Mouse (Mus musculus): ENCODE data around the gene Clstn2. TPM values are rescaled to one million over a fixed set of nuclear protein-coding genes. Genes with fewer than 3 reads are reported as not detected.

The Clstn2 gene
- polyA plus RNA-seq, 1 experiment from 2014 or later, result 2.4 TPM

GRCm38 (mm10) chr9:97629180-97629579 is 403.8 kb downstream of the Clstn2 start:
- Histone ChIP-seq H3K27me3 (no peaks in the 10 kb centered on the region), H3K4me2 (no peak overlapping the region), H3K27ac (no peak overlapping the region), H3K9me3 (no peaks in the 10 kb centered on the region), H3K4me3 (replicated peaks) (no peak overlapping the region), H3K4me1 (replicated peaks) (no peaks in the 10 kb centered on the region), H3K9ac (replicated peaks) (no peak overlapping the region), H3K36me3 (no peaks in the 10 kb centered on the region)
- ATAC-seq (ENCODE audit: insufficient number of reproducible peaks, insufficient read depth, low FRiP score, low TSS enrichment, low read depth), result no peak
- WGBS, result 41% methylated on average over 3 of the region's 3 CpGs

GRCm38 (mm10) chr9:97628361-97628908 is 404.5 kb downstream of the Clstn2 start:
- H3K9me3 ChIP-seq, result no peaks in the 10 kb centered on the region
- H3K27ac ChIP-seq, result no peak overlapping the region
- H3K27me3 ChIP-seq, result no peaks in the 10 kb centered on the region
- no peak overlapping the region for H3K9ac ChIP-seq (replicated peaks)
- no peak for ATAC-seq (ENCODE audit: insufficient number of reproducible peaks, insufficient read depth, low FRiP score, low TSS enrichment, low read depth)
- H3K36me3 ChIP-seq, result no peaks in the 10 kb centered on the region
- WGBS, result 74% methylated on average over 6 of the region's 6 CpGs
- H3K4me1 ChIP-seq (replicated peaks), result no peaks in the 10 kb centered on the region
- no peak overlapping the region for H3K4me3 ChIP-seq (replicated peaks)
- no peak overlapping the region for H3K4me2 ChIP-seq

GRCm38 (mm10) chr9:97627916-97628315 is 405.1 kb downstream of the Clstn2 start:
- H3K27ac ChIP-seq, result no peak overlapping the region
- H3K36me3 ChIP-seq, result no peaks in the 10 kb centered on the region
- WGBS, result 93% methylated on average over 3 of the region's 3 CpGs
- H3K4me1 ChIP-seq (replicated peaks), result no peaks in the 10 kb centered on the region
- no peaks in the 10 kb centered on the region for H3K27me3 ChIP-seq
- H3K9me3 ChIP-seq, result no peaks in the 10 kb centered on the region
- H3K9ac ChIP-seq (replicated peaks), result no peak overlapping the region
- H3K4me2 ChIP-seq, result no peak overlapping the region
- ATAC-seq (ENCODE audit: insufficient number of reproducible peaks, insufficient read depth, low FRiP score, low TSS enrichment, low read depth), result no peak
- no peak overlapping the region for H3K4me3 ChIP-seq (replicated peaks)

- H3K9me3 ChIP-seq, result no peaks in the 10 kb centered on the region
- H3K27me3 ChIP-seq, result no peaks in the 10 kb centered on the region
- no peak for ATAC-seq (ENCODE audit: insufficient number of reproducible peaks, insufficient read depth, low FRiP score, low TSS enrichment, low read depth)
- no peak overlapping the region for H3K4me3 ChIP-seq (replicated peaks)
- H3K9ac ChIP-seq (replicated peaks), result no peak overlapping the region
- H3K4me1 ChIP-seq (replicated peaks), result 0 out of 2 replicates have a peak, but pooled peaks cover 8% of the 10 kb centered on the region
- no peak overlapping the region for H3K4me2 ChIP-seq
- H3K36me3 ChIP-seq, result no peaks in the 10 kb centered on the region
- no peak overlapping the region for H3K27ac ChIP-seq
- 80% methylated on average over 7 of the region's 7 CpGs for WGBS
Observed at GRCm38 (mm10) chr9:97610566-97610965, 422.4 kb downstream of the Clstn2 start.

GRCm38 (mm10) chr9:97603729-97604128 is 429.3 kb downstream of the Clstn2 start:
- Histone ChIP-seq H3K9ac (replicated peaks) (no peak overlapping the region), H3K4me2 (no peak overlapping the region), H3K36me3 (no peaks in the 10 kb centered on the region), H3K9me3 (no peaks in the 10 kb centered on the region), H3K27me3 (no peaks in the 10 kb centered on the region), H3K27ac (no peak overlapping the region), H3K4me3 (replicated peaks) (no peak overlapping the region), H3K4me1 (replicated peaks) (peaks cover 13% of the 10 kb centered on the region)
- no peak for ATAC-seq (ENCODE audit: insufficient number of reproducible peaks, insufficient read depth, low FRiP score, low TSS enrichment, low read depth)
- 83% methylated on average over 8 of the region's 8 CpGs for WGBS

- H3K27ac ChIP-seq, result no peak overlapping the region
- H3K36me3 ChIP-seq, result no peaks in the 10 kb centered on the region
- ATAC-seq (ENCODE audit: insufficient number of reproducible peaks, insufficient read depth, low FRiP score, low TSS enrichment, low read depth), result no peak
- no peak overlapping the region for H3K4me2 ChIP-seq
- no peak overlapping the region for H3K9ac ChIP-seq (replicated peaks)
- 67% methylated on average over 5 of the region's 5 CpGs for WGBS
- H3K4me3 ChIP-seq (replicated peaks), result no peak overlapping the region
- H3K4me1 ChIP-seq (replicated peaks), result peaks cover 13% of the 10 kb centered on the region
- no peaks in the 10 kb centered on the region for H3K9me3 ChIP-seq
- no peaks in the 10 kb centered on the region for H3K27me3 ChIP-seq
Observed at GRCm38 (mm10) chr9:97602476-97602875, 430.5 kb downstream of the Clstn2 start.

GRCm38 (mm10) chr9:97599006-97599405 is 434.0 kb downstream of the Clstn2 start:
- no peak overlapping the region for H3K9ac ChIP-seq (replicated peaks)
- no peaks in the 10 kb centered on the region for H3K36me3 ChIP-seq
- H3K4me2 ChIP-seq, result no peak overlapping the region
- WGBS, result 84% methylated on average over 3 of the region's 3 CpGs
- no peak overlapping the region for H3K4me3 ChIP-seq (replicated peaks)
- ATAC-seq (ENCODE audit: insufficient number of reproducible peaks, insufficient read depth, low FRiP score, low TSS enrichment, low read depth), result no peak
- peaks cover 13% of the 10 kb centered on the region for H3K4me1 ChIP-seq (replicated peaks)
- H3K27ac ChIP-seq, result no peak overlapping the region
- no peaks in the 10 kb centered on the region for H3K27me3 ChIP-seq
- H3K9me3 ChIP-seq, result no peaks in the 10 kb centered on the region

GRCm38 (mm10) chr9:97590712-97591111 is 442.3 kb downstream of the Clstn2 start:
- H3K27ac ChIP-seq, result no peak overlapping the region
- no peak for ATAC-seq (ENCODE audit: insufficient number of reproducible peaks, insufficient read depth, low FRiP score, low TSS enrichment, low read depth)

GRCm38 (mm10) chr9:97570881-97571280 is 462.1 kb downstream of the Clstn2 start:
- Histone ChIP-seq H3K9me3 (no peaks in the 10 kb centered on the region), H3K4me3 (replicated peaks) (no peak overlapping the region), H3K4me2 (no peak overlapping the region), H3K27me3 (no peaks in the 10 kb centered on the region), H3K9ac (replicated peaks) (no peak overlapping the region), H3K36me3 (no peaks in the 10 kb centered on the region), H3K27ac (no peak overlapping the region), H3K4me1 (replicated peaks) (no peaks in the 10 kb centered on the region)
- ATAC-seq (ENCODE audit: insufficient number of reproducible peaks, insufficient read depth, low FRiP score, low TSS enrichment, low read depth), result no peak
- WGBS, result 76% methylated on average over 7 of the region's 7 CpGs

More at GRCm38 (mm10) chr9:97590712-97591111, 442.3 kb downstream of the Clstn2 start:
- no peaks in the 10 kb centered on the region for H3K4me1 ChIP-seq (replicated peaks)
- H3K27me3 ChIP-seq, result no peaks in the 10 kb centered on the region
- H3K4me3 ChIP-seq (replicated peaks), result no peak overlapping the region
- 94% methylated on average over 4 of the region's 4 CpGs for WGBS
- no peak overlapping the region for H3K9ac ChIP-seq (replicated peaks)
- H3K4me2 ChIP-seq, result no peak overlapping the region
- no peaks in the 10 kb centered on the region for H3K9me3 ChIP-seq
- H3K36me3 ChIP-seq, result no peaks in the 10 kb centered on the region

GRCm38 (mm10) chr9:97563121-97563520 is 469.9 kb downstream of the Clstn2 start:
- WGBS, result 93% methylated on average over 6 of the region's 6 CpGs
- Histone ChIP-seq H3K27me3 (no peaks in the 10 kb centered on the region), H3K4me3 (replicated peaks) (no peak overlapping the region), H3K36me3 (no peaks in the 10 kb centered on the region), H3K4me1 (replicated peaks) (no peaks in the 10 kb centered on the region), H3K4me2 (no peak overlapping the region), H3K9ac (replicated peaks) (no peak overlapping the region), H3K9me3 (no peaks in the 10 kb centered on the region), H3K27ac (no peak overlapping the region)
- no peak for ATAC-seq (ENCODE audit: insufficient number of reproducible peaks, insufficient read depth, low FRiP score, low TSS enrichment, low read depth)

GRCm38 (mm10) chr9:97544359-97544758 is 488.6 kb downstream of the Clstn2 start:
- Histone ChIP-seq H3K4me1 (replicated peaks) (no peaks in the 10 kb centered on the region), H3K4me3 (replicated peaks) (no peak overlapping the region), H3K36me3 (no peaks in the 10 kb centered on the region), H3K4me2 (no peak overlapping the region), H3K27ac (no peak overlapping the region), H3K27me3 (no peaks in the 10 kb centered on the region), H3K9ac (replicated peaks) (no peak overlapping the region), H3K9me3 (no peaks in the 10 kb centered on the region)
- 91% methylated on average over 4 of the region's 4 CpGs for WGBS
- ATAC-seq (ENCODE audit: insufficient number of reproducible peaks, insufficient read depth, low FRiP score, low TSS enrichment, low read depth), result no peak

- Histone ChIP-seq H3K4me3 (replicated peaks) (no peak overlapping the region), H3K27ac (no peak overlapping the region), H3K4me2 (no peak overlapping the region), H3K27me3 (no peaks in the 10 kb centered on the region), H3K9me3 (no peaks in the 10 kb centered on the region), H3K36me3 (no peaks in the 10 kb centered on the region), H3K9ac (replicated peaks) (no peak overlapping the region), H3K4me1 (replicated peaks) (no peaks in the 10 kb centered on the region; the same call in 1 of the 2 replicates)
- WGBS, result 84% methylated on average over 6 of the region's 6 CpGs
- ATAC-seq (ENCODE audit: insufficient number of reproducible peaks, insufficient read depth, low FRiP score, low TSS enrichment, low read depth), result no peak
Observed at GRCm38 (mm10) chr9:97541419-97541818, 491.6 kb downstream of the Clstn2 start.
